In genomic region chr9:21558366-21558765, GRCm38 (mm10) we compare ENCODE assay signal across 8 mouse cellular contexts. TPM values are rescaled to one million over a fixed set of nuclear protein-coding genes. Genes with fewer than 3 reads are reported as not detected.
DNase-seq lines count a peak whose midpoint lies in the region; ATAC-seq lines count a peak whose summit lies in the region.

No protein-coding gene starts in this region.

- peak; percentile 63 to 83 for DNase-seq in adrenal gland, adult (ENCODE audit: inconsistent age in 2 of 2, low spot score in 1 of 2)
- no peak for DNase-seq in adrenal gland, postnatal 4 days (ENCODE audit: low spot score in 2 of 2)
- DNase-seq in adrenal gland, adult 8-10 months = peak; percentile 34
- peak; percentile 25 for DNase-seq in lung, postnatal 36 days
- DNase-seq in retina, postnatal 1 day = no peak
- no peak for DNase-seq in ovary, adult 18-20 months (ENCODE audit: low spot score)
- no peak for DNase-seq in left cerebral cortex, adult 11 months (ENCODE audit: low spot score)

- ATAC-seq in hematopoietic stem cell, adult 5-6 weeks (replicated peaks in 1 of 2; ENCODE audit: insufficient read depth in 1 of 2, low FRiP score in 2 of 2, low TSS enrichment in 1 of 2, low read depth in 1 of 2, poor library complexity in 2 of 2, severe bottlenecking in 2 of 2) = peak; percentile 20 to 53; a peak in 1 of 4 replicates

RNA-seq across cellular contexts. Expression of gene Carm1, which starts 11.7 kb away (rescaled TPM):
- 10 to 100 TPM; 71.4 to 83.9 TPM for total RNA-seq in adrenal gland, postnatal 4 days (2021)
- total RNA-seq in adrenal gland, adult 8-10 months (2022) = 10 to 100 TPM; 37.7 to 59.2 (median 52.6) TPM
- 21.0 and 26.5 TPM in 2 replicates for total RNA-seq in hematopoietic stem cell, adult 5-6 weeks (2017)

RNA-seq across cellular contexts. Expression of gene AB124611, which starts 32.4 kb away (rescaled TPM):
- total RNA-seq in adrenal gland, postnatal 4 days (2021) = 1 to 10 TPM; 3.7 to 5.0 TPM
- total RNA-seq in adrenal gland, adult 8-10 months (2022) = 1 to 10 TPM in 3 of 4 experiments, under 1 TPM in 1; 0.77 to 2.3 (median 1.6) TPM
- total RNA-seq in hematopoietic stem cell, adult 5-6 weeks (2017) = 11.5 and 19.4 TPM in 2 replicates

RNA-seq across cellular contexts. Expression of gene Timm29, which starts 34.2 kb away (rescaled TPM):
- 10 to 100 TPM; 55.6 to 57.3 TPM for total RNA-seq in adrenal gland, postnatal 4 days (2021)
- total RNA-seq in adrenal gland, adult 8-10 months (2022) = 10 to 100 TPM; 61.4 to 80.6 (median 69.3) TPM
- total RNA-seq in hematopoietic stem cell, adult 5-6 weeks (2017) = 35.6 and 52.2 TPM in 2 replicates

RNA-seq across cellular contexts. Expression of gene Yipf2, which starts 34.3 kb away (rescaled TPM):
- 10 to 100 TPM; 27.2 to 28.4 TPM for total RNA-seq in adrenal gland, postnatal 4 days (2021)
- 10 to 100 TPM; 33.2 to 52.0 (median 44.1) TPM for total RNA-seq in adrenal gland, adult 8-10 months (2022)
- total RNA-seq in hematopoietic stem cell, adult 5-6 weeks (2017) = 12.3 and 12.4 TPM in 2 replicates

RNA-seq across cellular contexts. Expression of gene Tmed1, which starts 48.3 kb away (rescaled TPM):
- total RNA-seq in adrenal gland, postnatal 4 days (2021) = 10 to 100 TPM; 37.3 to 37.8 TPM
- 10 to 100 TPM; 33.2 to 41.1 (median 37.1) TPM for total RNA-seq in adrenal gland, adult 8-10 months (2022)
- total RNA-seq in hematopoietic stem cell, adult 5-6 weeks (2017) = 9.7 and 18.0 TPM in 2 replicates

Comparison
In these comparisons a context has a peak if more than half of its experiments do, and no peak if none do; other contexts are left out.
1. DNase-seq: peak in adrenal gland, adult (2 of 2), adrenal gland, adult 8-10 months (single experiment) and lung, postnatal 36 days (single experiment); none in adrenal gland, postnatal 4 days (0 of 2), retina, postnatal 1 day (single experiment), ovary, adult 18-20 months (single experiment) and left cerebral cortex, adult 11 months (single experiment).